Mouse (Mus musculus): ENCODE results near the gene Gpank1. TPM values are rescaled to one million over a fixed set of nuclear protein-coding genes. Genes with fewer than 3 reads are reported as not detected.

The Gpank1 gene
- total and polyA plus RNA-seq, 3 experiments: 40.4 to 44.7 TPM; not detected in 1

DNA sequence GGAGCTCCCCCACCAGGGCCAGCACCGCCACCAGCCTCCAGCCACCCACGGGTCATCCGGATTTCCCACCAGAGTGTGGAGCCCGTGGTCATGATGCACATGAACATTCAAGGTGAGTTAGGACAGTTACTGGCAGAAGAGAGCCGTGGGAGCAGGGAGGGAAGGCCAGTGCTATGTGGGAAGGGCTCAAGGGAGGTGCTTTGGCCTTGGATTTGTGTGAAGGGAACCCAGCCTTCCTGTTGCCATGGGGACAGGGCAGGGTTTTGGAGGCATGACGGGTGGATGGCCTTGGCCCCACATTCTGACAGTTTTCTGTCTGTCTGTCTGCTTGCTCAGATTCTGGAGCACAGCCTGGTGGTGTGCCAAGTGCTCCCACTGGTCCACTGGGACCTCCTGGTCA, 20.7 kb downstream of the Gpank1 start:
- H3K4me1 ChIP-seq (ENCODE audit: control insufficient read depth in 1 of 2, insufficient read depth in 2 of 2, low read length in 2 of 2): peaks cover 0 to 5% of the 10 kb centered on the region in 2 experiments; a peak in 1 of 4 replicates
- peaks cover 19% of the 10 kb centered on the region for H3K79me2 ChIP-seq (ENCODE audit: control insufficient read depth, insufficient read depth, low read length, poor library complexity)
- no peak overlapping the region for H3K27ac ChIP-seq (ENCODE audit: control insufficient read depth, low read depth, low read length)
- no peaks in the 10 kb centered on the region for H3K9me3 ChIP-seq (replicated peaks; ENCODE audit: insufficient read depth, low read length)
- H3K36me3 ChIP-seq (ENCODE audit: control insufficient read depth in 1 of 2, insufficient read depth in 2 of 2, low read length in 2 of 2): peaks cover 7 to 13% of the 10 kb centered on the region in 2 experiments
- no peaks in the 10 kb centered on the region for H3K27me3 ChIP-seq (ENCODE audit: control insufficient read depth in 1 of 2, insufficient read depth in 2 of 2, low read length in 2 of 2)
- no peak overlapping the region for H3K9ac ChIP-seq (ENCODE audit: control insufficient read depth, low read depth, low read length, poor library complexity, severe bottlenecking)
- DNase-seq (ENCODE audit: low read depth, low spot score): no peak
- no peak for TF ChIP-seq UBTF (IDR thresholded peaks at IDR 0.05; ENCODE audit: borderline replicate concordance, insufficient read depth, low read depth, low read length)
- no peak for TF ChIP-seq EP300 (IDR thresholded peaks at IDR 0.05; ENCODE audit: low read depth in 1 of 2, low read length in 2 of 2)
- no peak for TF ChIP-seq SMC3 (IDR thresholded peaks at IDR 0.05; ENCODE audit: low read depth, low read length)
- no peak for TF ChIP-seq USF1 (IDR thresholded peaks at IDR 0.05; ENCODE audit: low read depth, low read length)
- no peak for TF ChIP-seq ETS1 (IDR thresholded peaks at IDR 0.05; ENCODE audit: low read depth, low read length)
- TF ChIP-seq POLR2AphosphoS2 (IDR thresholded peaks at IDR 0.05; ENCODE audit: low read length): no peak
- TF ChIP-seq HCFC1 (IDR thresholded peaks at IDR 0.05; ENCODE audit: low read depth, low read length): no peak
- TF ChIP-seq KAT2A (conservative IDR thresholded peaks at IDR 0.05; ENCODE audit: low read depth, low read length): no peak
- no peak for TF ChIP-seq TCF12 (IDR thresholded peaks at IDR 0.05; ENCODE audit: low read depth, low read length)
- TF ChIP-seq NRF1 (IDR thresholded peaks at IDR 0.05; ENCODE audit: insufficient read depth, low read depth, low read length, poor library complexity, severe bottlenecking): no peak
- TF ChIP-seq MYB (IDR thresholded peaks at IDR 0.05; ENCODE audit: low read depth, low read length): no peak
- no peak for TF ChIP-seq ZNF384 (IDR thresholded peaks at IDR 0.05; ENCODE audit: low read depth, low read length)
- no peak for TF ChIP-seq BHLHE40 (IDR thresholded peaks at IDR 0.05; ENCODE audit: borderline replicate concordance, low read depth, low read length)
- TF ChIP-seq CHD1 (IDR thresholded peaks at IDR 0.05; ENCODE audit: low read depth, low read length): no peak
- TF ChIP-seq NELFE (IDR thresholded peaks at IDR 0.05; ENCODE audit: low read depth, low read length): no peak
- TF ChIP-seq POLR2AphosphoS5 (IDR thresholded peaks at IDR 0.05; ENCODE audit: borderline replicate concordance, low read depth, low read length): no peak
- no peak overlapping the region for H3K4me3 ChIP-seq (ENCODE audit: control insufficient read depth in 1 of 2, insufficient read depth in 1 of 2, low read depth in 2 of 2, low read length in 2 of 2)

DNA sequence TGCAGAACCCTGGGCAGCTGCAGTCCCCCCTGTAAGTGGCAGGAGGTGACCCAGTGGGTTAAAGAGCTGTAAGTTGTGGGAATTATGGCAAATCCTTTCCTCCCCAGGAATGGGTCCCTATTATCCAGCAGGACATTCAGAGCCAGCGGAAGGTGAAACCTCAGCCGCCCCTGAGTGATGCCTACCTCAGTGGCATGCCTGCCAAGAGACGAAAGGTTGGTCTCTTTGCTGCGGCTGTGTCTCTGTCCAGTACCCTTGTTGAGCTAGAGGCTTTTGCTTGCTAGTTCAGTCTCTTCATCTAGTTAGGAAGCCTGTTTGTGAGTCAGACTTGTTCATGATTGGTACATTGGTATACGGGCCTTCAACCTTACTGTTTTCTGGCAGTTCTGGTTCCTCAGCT, 24.9 kb downstream of the Gpank1 start:
- Histone ChIP-seq H3K36me3 (ENCODE audit: control insufficient read depth in 1 of 2, insufficient read depth in 2 of 2, low read length in 2 of 2) (peaks cover 3 to 17% of the 10 kb centered on the region in 2 experiments; a peak in 3 of 4 replicates), H3K27me3 (ENCODE audit: control insufficient read depth in 1 of 2, insufficient read depth in 2 of 2, low read length in 2 of 2) (no peaks in the 10 kb centered on the region), H3K27ac (ENCODE audit: control insufficient read depth, low read depth, low read length) (no peak overlapping the region), H3K4me3 (ENCODE audit: control insufficient read depth in 1 of 2, insufficient read depth in 1 of 2, low read depth in 2 of 2, low read length in 2 of 2) (no peak overlapping the region), H3K9ac (ENCODE audit: control insufficient read depth, low read depth, low read length, poor library complexity, severe bottlenecking) (no peak overlapping the region), H3K9me3 (replicated peaks; ENCODE audit: insufficient read depth, low read length) (no peaks in the 10 kb centered on the region), H3K79me2 (ENCODE audit: control insufficient read depth, insufficient read depth, low read length, poor library complexity) (no peaks in the 10 kb centered on the region), H3K4me1 (ENCODE audit: control insufficient read depth in 1 of 2, insufficient read depth in 2 of 2, low read length in 2 of 2) (no peaks in the 10 kb centered on the region)
- DNase-seq (ENCODE audit: low read depth, low spot score): peak; percentile 39
- TF ChIP-seq NELFE (IDR thresholded peaks at IDR 0.05; ENCODE audit: low read depth, low read length) (no peak), ZC3H11A (IDR thresholded peaks at IDR 0.05; ENCODE audit: low read depth, low read length) (no peak), MEF2A (IDR thresholded peaks at IDR 0.05; ENCODE audit: extremely low read depth, insufficient replicate concordance, low read depth, low read length, poor library complexity, severe bottlenecking) (no peak), GATA1 (IDR thresholded peaks at IDR 0.05; ENCODE audit: low read depth, low read length) (no peak), CTCF (IDR thresholded peaks at IDR 0.05 in 2 of 3, conservative IDR thresholded peaks at IDR 0.05 in 1 of 3; ENCODE audit: control insufficient read depth in 1 of 3, insufficient read depth in 1 of 3, low read depth in 2 of 3, low read length in 3 of 3, poor library complexity in 1 of 3, severe bottlenecking in 1 of 3) (no peak), USF2 (IDR thresholded peaks at IDR 0.05; ENCODE audit: borderline replicate concordance in 1 of 2, insufficient read depth in 1 of 2, low read depth in 1 of 2, low read length in 2 of 2) (no peak), MAFK (IDR thresholded peaks at IDR 0.05; ENCODE audit: borderline replicate concordance, low read depth, low read length) (no peak), ZNF384 (IDR thresholded peaks at IDR 0.05; ENCODE audit: low read depth, low read length) (no peak), UBTF (IDR thresholded peaks at IDR 0.05; ENCODE audit: borderline replicate concordance, insufficient read depth, low read depth, low read length) (no peak), MYB (IDR thresholded peaks at IDR 0.05; ENCODE audit: low read depth, low read length) (no peak), TBP (IDR thresholded peaks at IDR 0.05; ENCODE audit: low read depth, low read length) (no peak), ZKSCAN1 (IDR thresholded peaks at IDR 0.05; ENCODE audit: low read depth, low read length) (no peak), MAZ (IDR thresholded peaks at IDR 0.05; ENCODE audit: low read depth, low read length) (no peak)
